ENCODE assay signal across 22 mouse cellular contexts in the genomic region with DNA sequence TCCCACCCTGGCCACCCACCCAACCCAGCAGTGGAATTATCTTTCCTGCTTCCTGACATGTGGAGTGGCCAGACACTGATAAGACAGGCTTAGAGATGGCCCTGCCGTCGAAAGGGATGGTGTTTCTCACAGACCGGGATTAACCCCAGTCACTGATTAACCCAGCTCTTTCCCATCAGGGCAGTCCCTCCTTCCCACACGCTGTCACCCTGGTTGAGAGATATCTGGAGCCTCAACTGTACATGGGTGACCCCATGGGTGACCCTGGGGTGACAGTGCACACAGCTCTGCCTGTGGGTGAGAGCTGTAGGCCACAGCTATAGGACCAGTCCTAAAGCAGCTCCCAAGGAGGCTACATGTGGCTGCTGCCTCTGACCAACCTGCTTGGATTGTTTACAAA. TPM values are rescaled to one million over a fixed set of nuclear protein-coding genes. Genes with fewer than 3 reads are reported as not detected.
A peak's percentile ranks its signal among the peaks of the same experiment; 100 is the strongest.
DNase-seq lines count a peak whose midpoint lies in the region; ATAC-seq and TF ChIP-seq lines count a peak whose summit lies in the region.
"Had no signal": no experiment of that assay in that cellular context is flagged by ENCODE, and none has a peak within 500 bp of the region (broad histone marks: within the 10 kb centered on the region; RNA-seq: fewer than 3 reads in every experiment).

No protein-coding gene starts in this region.

- H3K27me3 ChIP-seq in heart, embryonic 13.5 days (replicated peaks): no peaks in the 10 kb centered on the region; the same call in 1 of the 2 replicates
- H3K27me3 ChIP-seq in liver, postnatal 0 days (ENCODE audit: insufficient read depth, low read length): no peaks in the 10 kb centered on the region
- H3K27me3 ChIP-seq in intestine, embryonic 16.5 days (replicated peaks; ENCODE audit: control insufficient read depth, insufficient read depth, low read length): no peaks in the 10 kb centered on the region
- H3K27me3 ChIP-seq in liver, embryonic 16.5 days (ENCODE audit: control insufficient read depth, insufficient read depth, low read depth, low read length): no peaks in the 10 kb centered on the region
- H3K27me3 ChIP-seq: stomach, embryonic 15.5 days had no signal

- no peak for DNase-seq in heart, adult 11 months
- DNase-seq in liver: peak; percentile 40
- DNase-seq in liver, postnatal 0 days: no peak
- no peak for DNase-seq in left cerebral cortex, adult 2 months (ENCODE audit: extremely low spot score in 1 of 2, low spot score in 2 of 2)
- DNase-seq in gastrocnemius, postnatal 25 days: no peak
- DNase-seq: adrenal gland, postnatal 10 days; cerebellum, adult 2 months; cerebellum, postnatal 25 days; gastrocnemius, postnatal 14 days; heart, adult 2 months; kidney, adult 8-10 months; lung, postnatal 10 days; thymus, postnatal 25 days had no signal

- H3K4me2 ChIP-seq in heart, embryonic 13.5 days: no peak overlapping the region
- H3K4me2 ChIP-seq in liver, postnatal 0 days (ENCODE audit: low read depth, low read length): no peak overlapping the region
- H3K4me2 ChIP-seq in intestine, embryonic 16.5 days (ENCODE audit: low read depth, low read length): no peak overlapping the region
- no peak overlapping the region for H3K4me2 ChIP-seq in liver, embryonic 16.5 days (ENCODE audit: low read depth, low read length)
- H3K4me2 ChIP-seq: midbrain, embryonic 11.5 days; stomach, embryonic 15.5 days had no signal

- H3K4me3 ChIP-seq in heart, embryonic 13.5 days: no peak overlapping the region
- no peak overlapping the region for H3K4me3 ChIP-seq in liver, postnatal 0 days (ENCODE audit: low read depth, low read length)
- H3K4me3 ChIP-seq in intestine, embryonic 16.5 days (ENCODE audit: low read length): no peak overlapping the region
- H3K4me3 ChIP-seq in liver, embryonic 16.5 days (ENCODE audit: low read depth, low read length): no peak overlapping the region
- H3K4me3 ChIP-seq in left cerebral cortex, adult 2 months: no peak overlapping the region
- H3K4me3 ChIP-seq: forebrain, embryonic 10.5 days; heart, adult 2 months; stomach, embryonic 15.5 days had no signal

- intact Hi-C loops in left cerebral cortex, adult 2 months (cut with DNase I): no loop called here

- ATAC-seq in heart, embryonic 13.5 days (ENCODE audit: extremely low read depth, insufficient number of reproducible peaks, low FRiP score, low TSS enrichment): no peak; the same call in 1 of the 2 replicates
- no peak for ATAC-seq in liver, postnatal 0 days
- ATAC-seq in intestine, embryonic 16.5 days: peak; percentile 48; the same call in 1 of the 2 replicates
- ATAC-seq in liver, embryonic 16.5 days (ENCODE audit: low read depth): peak; percentile 87
- ATAC-seq: forebrain, embryonic 16.5 days; hindbrain, postnatal 0 days had no signal

- H3K27ac ChIP-seq in heart, embryonic 13.5 days (replicated peaks): peak overlapping the region; percentile 10; the same call in 1 of the 2 replicates
- H3K27ac ChIP-seq in liver, postnatal 0 days (ENCODE audit: low read depth): no peak overlapping the region
- H3K27ac ChIP-seq in intestine, embryonic 16.5 days (ENCODE audit: low read length): no peak overlapping the region
- H3K27ac ChIP-seq in liver, embryonic 16.5 days (ENCODE audit: low read length): no peak overlapping the region
- H3K27ac ChIP-seq in left cerebral cortex, adult 2 months: no peak overlapping the region
- H3K27ac ChIP-seq: forebrain, embryonic 10.5 days; heart, adult 2 months; hindbrain, postnatal 0 days; stomach, embryonic 15.5 days had no signal

- no peaks in the 10 kb centered on the region for H3K36me3 ChIP-seq in heart, embryonic 13.5 days
- no peaks in the 10 kb centered on the region for H3K36me3 ChIP-seq in liver, postnatal 0 days (replicated peaks; ENCODE audit: insufficient read depth, low read length)
- H3K36me3 ChIP-seq in intestine, embryonic 16.5 days (ENCODE audit: control insufficient read depth, insufficient read depth, low read length): no peaks in the 10 kb centered on the region
- H3K36me3 ChIP-seq in liver, embryonic 16.5 days (ENCODE audit: control insufficient read depth, insufficient read depth): no peaks in the 10 kb centered on the region
- H3K36me3 ChIP-seq: forebrain, embryonic 10.5 days; G1E; stomach, embryonic 15.5 days had no signal

- peaks cover 38% of the 10 kb centered on the region for H3K4me1 ChIP-seq in heart, embryonic 13.5 days
- H3K4me1 ChIP-seq in liver, postnatal 0 days (ENCODE audit: insufficient read depth): peaks cover 3% of the 10 kb centered on the region; the same call in 1 of the 2 replicates
- peaks cover 17% of the 10 kb centered on the region; the same call in 1 of the 2 replicates for H3K4me1 ChIP-seq in intestine, embryonic 16.5 days (ENCODE audit: control insufficient read depth, insufficient read depth, low read length)
- H3K4me1 ChIP-seq in liver, embryonic 16.5 days (ENCODE audit: control insufficient read depth, low read depth, low read length): no peaks in the 10 kb centered on the region

- H3K9ac ChIP-seq in heart, embryonic 13.5 days: no peak overlapping the region
- no peak overlapping the region for H3K9ac ChIP-seq in liver, postnatal 0 days (replicated peaks)
- no peak overlapping the region for H3K9ac ChIP-seq in intestine, embryonic 16.5 days (ENCODE audit: low read depth, low read length)
- no peak overlapping the region for H3K9ac ChIP-seq in liver, embryonic 16.5 days (ENCODE audit: low read depth, low read length)
- H3K9ac ChIP-seq: stomach, embryonic 15.5 days had no signal

- no peak for TF ChIP-seq CTCF in liver, postnatal 0 days (IDR thresholded peaks at IDR 0.05; ENCODE audit: low read depth)
- no peak for TF ChIP-seq CTCF in left cerebral cortex, adult 2 months (IDR thresholded peaks at IDR 0.05)

- WGBS in heart, embryonic 13.5 days: 8% methylated on average over 4 of the region's 4 CpGs
- 31% methylated on average over 4 of the region's 4 CpGs for WGBS in liver, postnatal 0 days (ENCODE audit: insufficient replicate concordance)
- 46% methylated on average over 4 of the region's 4 CpGs for WGBS in intestine, embryonic 16.5 days
- WGBS in liver, embryonic 16.5 days (ENCODE audit: insufficient replicate concordance): 14% methylated on average over 4 of the region's 4 CpGs

- no peak for TF ChIP-seq EP300 in liver, postnatal 0 days (IDR thresholded peaks at IDR 0.05; ENCODE audit: low read depth)

- no peaks in the 10 kb centered on the region for H3K9me3 ChIP-seq in heart, embryonic 13.5 days
- no peaks in the 10 kb centered on the region for H3K9me3 ChIP-seq in liver, postnatal 0 days (ENCODE audit: low read length)
- no peaks in the 10 kb centered on the region for H3K9me3 ChIP-seq in intestine, embryonic 16.5 days (ENCODE audit: control insufficient read depth, low read length)
- H3K9me3 ChIP-seq in liver, embryonic 16.5 days (replicated peaks; ENCODE audit: control insufficient read depth, low read length): no peaks in the 10 kb centered on the region
- H3K9me3 ChIP-seq: forebrain, embryonic 10.5 days; G1E; stomach, embryonic 15.5 days had no signal

RNA-seq across cellular contexts. Expression of gene Col5a1, which starts 15.2 kb away (rescaled TPM):
- polyA plus RNA-seq in heart, embryonic 13.5 days (2015; fragmentation: Nextera tagmentation; extraction: Ambion mirVana): 44.3 and 48.8 TPM in 2 replicates
- 9.5 and 10.9 TPM in 2 replicates for polyA plus RNA-seq in liver, postnatal 0 days (2015; fragmentation: Nextera tagmentation; extraction: Ambion mirVana)
- 78.1 and 80.5 TPM in 2 replicates for polyA plus RNA-seq in intestine, embryonic 16.5 days (2015; fragmentation: Nextera tagmentation; extraction: Ambion mirVana)
- polyA plus RNA-seq in liver, embryonic 16.5 days (2015; fragmentation: Nextera tagmentation; extraction: Ambion mirVana): 11.1 and 12.5 TPM in 2 replicates
- total RNA-seq in left cerebral cortex, adult 2 months (2021): 10 to 100 TPM in 1 of 2 experiments, 1 to 10 TPM in 1; 6.9 to 10.1 TPM
- 10 to 100 TPM; 52.3 to 77.1 TPM for total RNA-seq in gastrocnemius, postnatal 25 days (2021)

Comparison
In these comparisons a context has a peak if more than half of its experiments do, and no peak if none do; other contexts are left out.
1. ATAC-seq: peak in intestine, embryonic 16.5 days (single experiment) and liver, embryonic 16.5 days (single experiment); none in heart, embryonic 13.5 days (single experiment) and liver, postnatal 0 days (single experiment).